Mouse (Mus musculus): Measurements from ENCODE around the gene Hist2h2ac. TPM values are rescaled to one million over a fixed set of nuclear protein-coding genes. Genes with fewer than 3 reads are reported as not detected.
"Not testable (repeated sequence)": the region's sequence is repeated elsewhere in the genome, so short reads cannot be mapped to it uniquely, and the experiment has no call there.

Hist2h2ac gene
- 28.7 and 40.4 TPM in 2 replicates for polyA plus RNA-seq (2012; rRNA removed)

- peaks cover 3% of the 10 kb centered on the region; the same call in 1 of the 2 replicates for H3K4me1 ChIP-seq (ENCODE audit: control insufficient read depth, insufficient read depth, insufficient read length, low read length)
- H3K4me3 ChIP-seq (ENCODE audit: low read depth, low read length): peak within 1 kb of the TSS; percentile 80
- TF ChIP-seq CTCF (IDR thresholded peaks at IDR 0.05; ENCODE audit: extremely low read depth, insufficient read length, insufficient replicate concordance, low read depth, low read length): no peak
- TF ChIP-seq POLR2A (IDR thresholded peaks at IDR 0.05; ENCODE audit: low read depth, low read length): peak; percentile 19; the same call in 1 of the 2 replicates
- peak within 1 kb of the TSS; percentile 99 for H3K27ac ChIP-seq (ENCODE audit: insufficient read depth, low read depth, low read length)
- H3K36me3 ChIP-seq (ENCODE audit: control insufficient read depth, insufficient read depth, low read length): no peaks in the 10 kb centered on the region
- WGBS: under 1% methylated on average over 43 of the region's 43 CpGs
- no peaks in the 10 kb centered on the region for H3K27me3 ChIP-seq (ENCODE audit: control insufficient read depth, insufficient read depth, low read length)
These were observed at the start of gene Hist2h2ac, which contains the start of gene Hist2h2be for GRCm38 (mm10) chr3:96220765-96221639. TSS of gene Hist2h2ac (minus strand) at chr3:96220880. TSS of gene Hist2h2be (plus strand) at chr3:96221119.

- TF ChIP-seq POLR2A (IDR thresholded peaks at IDR 0.05; ENCODE audit: low read depth, low read length) (peak; percentile 98), CTCF (IDR thresholded peaks at IDR 0.05; ENCODE audit: extremely low read depth, insufficient read length, insufficient replicate concordance, low read depth, low read length) (no peak)
- Histone ChIP-seq H3K27me3 (ENCODE audit: control insufficient read depth, insufficient read depth, low read length) (no peaks in the 10 kb centered on the region), H3K27ac (ENCODE audit: insufficient read depth, low read depth, low read length) (peak within 1 kb of the TSS; percentile 97), H3K4me3 (ENCODE audit: low read depth, low read length) (peak within 1 kb of the TSS; percentile 68), H3K36me3 (ENCODE audit: control insufficient read depth, insufficient read depth, low read length) (no peaks in the 10 kb centered on the region), H3K4me1 (ENCODE audit: control insufficient read depth, insufficient read depth, insufficient read length, low read length) (peaks cover 2% of the 10 kb centered on the region; the same call in 1 of the 2 replicates)
- under 1% methylated on average over 45 of the region's 45 CpGs for WGBS
These were observed 49.1 kb upstream of the Hist2h2ac start, which contains the start of gene Hist2h2bb for GRCm38 (mm10) chr3:96269511-96270474. TSS of gene Hist2h2bb (plus strand) at chr3:96269752.

GRCm38 (mm10) chr3:96268776-96269378 lies 48.2 kb upstream of the Hist2h2ac start:
- WGBS: under 1% methylated on average over 18 of the region's 44 CpGs
- H3K27me3 ChIP-seq (ENCODE audit: control insufficient read depth, insufficient read depth, low read length); H3K36me3 ChIP-seq (ENCODE audit: control insufficient read depth, insufficient read depth, low read length); H3K4me1 ChIP-seq (ENCODE audit: control insufficient read depth, insufficient read depth, insufficient read length, low read length): not testable (repeated sequence)
- Histone ChIP-seq H3K4me3 (ENCODE audit: low read depth, low read length) (peak overlapping the region; percentile 66), H3K27ac (ENCODE audit: insufficient read depth, low read depth, low read length) (peak overlapping the region; percentile 97)

- WGBS: 9% methylated on average over 30 of the region's 30 CpGs
- no peaks in the 10 kb centered on the region for H3K36me3 ChIP-seq (ENCODE audit: control insufficient read depth, insufficient read depth, low read length)
- TF ChIP-seq CTCF (IDR thresholded peaks at IDR 0.05; ENCODE audit: extremely low read depth, insufficient read length, insufficient replicate concordance, low read depth, low read length): no peak
- TF ChIP-seq POLR2A (IDR thresholded peaks at IDR 0.05; ENCODE audit: low read depth, low read length): peak; percentile 94
- peaks cover 2% of the 10 kb centered on the region; the same call in 1 of the 2 replicates for H3K4me1 ChIP-seq (ENCODE audit: control insufficient read depth, insufficient read depth, insufficient read length, low read length)
- peak within 1 kb of the TSS; percentile 97 for H3K27ac ChIP-seq (ENCODE audit: insufficient read depth, low read depth, low read length)
- H3K27me3 ChIP-seq (ENCODE audit: control insufficient read depth, insufficient read depth, low read length): no peaks in the 10 kb centered on the region
- H3K4me3 ChIP-seq (ENCODE audit: low read depth, low read length): peak within 1 kb of the TSS; percentile 68
These were observed 47.5 kb upstream of the Hist2h2ac start, which contains the start of gene Hist2h3b for GRCm38 (mm10) chr3:96268051-96268775. TSS of gene Hist2h3b (plus strand) at chr3:96268654.

GRCm38 (mm10) chr3:96267541-96267940 lies 46.9 kb upstream of the Hist2h2ac start:
- H3K36me3 ChIP-seq (ENCODE audit: control insufficient read depth, insufficient read depth, low read length): no peaks in the 10 kb centered on the region
- H3K27ac ChIP-seq (ENCODE audit: insufficient read depth, low read depth, low read length): no peak overlapping the region
- H3K4me1 ChIP-seq (ENCODE audit: control insufficient read depth, insufficient read depth, insufficient read length, low read length): peaks cover 2% of the 10 kb centered on the region; the same call in 1 of the 2 replicates
- WGBS: 65% methylated on average over 4 of the region's 4 CpGs
- H3K27me3 ChIP-seq (ENCODE audit: control insufficient read depth, insufficient read depth, low read length): no peaks in the 10 kb centered on the region
- H3K4me3 ChIP-seq (ENCODE audit: low read depth, low read length): no peak overlapping the region
- TF ChIP-seq CTCF (IDR thresholded peaks at IDR 0.05; ENCODE audit: extremely low read depth, insufficient read length, insufficient replicate concordance, low read depth, low read length) (no peak), POLR2A (IDR thresholded peaks at IDR 0.05; ENCODE audit: low read depth, low read length) (no peak)

GRCm38 (mm10) chr3:96266132-96266710 lies 45.5 kb upstream of the Hist2h2ac start:
- Histone ChIP-seq H3K27ac (ENCODE audit: insufficient read depth, low read depth, low read length) (no peak overlapping the region), H3K4me1 (ENCODE audit: control insufficient read depth, insufficient read depth, insufficient read length, low read length) (peaks cover 6% of the 10 kb centered on the region; the same call in 1 of the 2 replicates), H3K27me3 (ENCODE audit: control insufficient read depth, insufficient read depth, low read length) (no peaks in the 10 kb centered on the region), H3K4me3 (ENCODE audit: low read depth, low read length) (no peak overlapping the region), H3K36me3 (ENCODE audit: control insufficient read depth, insufficient read depth, low read length) (no peaks in the 10 kb centered on the region)
- WGBS: 81% methylated on average over 8 of the region's 8 CpGs
- TF ChIP-seq CTCF (IDR thresholded peaks at IDR 0.05; ENCODE audit: extremely low read depth, insufficient read length, insufficient replicate concordance, low read depth, low read length): no peak
- TF ChIP-seq POLR2A (IDR thresholded peaks at IDR 0.05; ENCODE audit: low read depth, low read length): no peak
